Mouse (Mus musculus): ENCODE measurements around the gene Hlcs.

Gene Hlcs

GRCm38 (mm10) chr16:94094251-94095108 is 218.9 kb downstream of the Hlcs start:
- no peak for DNase-seq (ENCODE audit: low spot score)

- DNase-seq (ENCODE audit: low spot score) = no peak
These were observed 220.1 kb downstream of the Hlcs start for GRCm38 (mm10) chr16:94093151-94093863.

GRCm38 (mm10) chr16:94092511-94093150 is 220.7 kb downstream of the Hlcs start:
- DNase-seq (ENCODE audit: low spot score) = no peak

GRCm38 (mm10) chr16:94088819-94089692 is 224.3 kb downstream of the Hlcs start:
- DNase-seq (ENCODE audit: low spot score) = no peak

GRCm38 (mm10) chr16:94088226-94088748 is 225.1 kb downstream of the Hlcs start:
- no peak for DNase-seq (ENCODE audit: low spot score)

GRCm38 (mm10) chr16:94087570-94088225 is 225.7 kb downstream of the Hlcs start:
- no peak for DNase-seq (ENCODE audit: low spot score)

- DNase-seq (ENCODE audit: low spot score) = no peak
These were observed 226.4 kb downstream of the Hlcs start for GRCm38 (mm10) chr16:94086701-94087569.

GRCm38 (mm10) chr16:94085603-94086285 is 227.6 kb downstream of the Hlcs start:
- DNase-seq (ENCODE audit: low spot score) = no peak

GRCm38 (mm10) chr16:94084711-94085602 is 228.4 kb downstream of the Hlcs start, which contains the start of gene Sim2:
TSS of gene Sim2 (plus strand) at chr16:94084931.
- no peak for DNase-seq (ENCODE audit: low spot score)

- no peak for DNase-seq (ENCODE audit: low spot score)
These were observed 229.4 kb downstream of the Hlcs start for GRCm38 (mm10) chr16:94083848-94084525.

GRCm38 (mm10) chr16:94082960-94083847 is 230.2 kb downstream of the Hlcs start:
- DNase-seq (ENCODE audit: low spot score) = no peak

- no peak for DNase-seq (ENCODE audit: low spot score)
These were observed 231.2 kb downstream of the Hlcs start for GRCm38 (mm10) chr16:94081996-94082708.

GRCm38 (mm10) chr16:94081596-94081995 is 231.8 kb downstream of the Hlcs start:
- no peak for DNase-seq (ENCODE audit: low spot score)

GRCm38 (mm10) chr16:94079856-94080555 is 233.4 kb downstream of the Hlcs start:
- DNase-seq (ENCODE audit: low spot score) = no peak
